Mouse (Mus musculus) left cerebral cortex, adult 11 months (tissue): ENCODE data around the gene Hdac11.

Experiments used
- DNase-seq: peaks from one replicate; pipeline ENCODE4 v3.0.0; 2022; ENCODE audit warnings: low spot score

The Hdac11 gene

DNA sequence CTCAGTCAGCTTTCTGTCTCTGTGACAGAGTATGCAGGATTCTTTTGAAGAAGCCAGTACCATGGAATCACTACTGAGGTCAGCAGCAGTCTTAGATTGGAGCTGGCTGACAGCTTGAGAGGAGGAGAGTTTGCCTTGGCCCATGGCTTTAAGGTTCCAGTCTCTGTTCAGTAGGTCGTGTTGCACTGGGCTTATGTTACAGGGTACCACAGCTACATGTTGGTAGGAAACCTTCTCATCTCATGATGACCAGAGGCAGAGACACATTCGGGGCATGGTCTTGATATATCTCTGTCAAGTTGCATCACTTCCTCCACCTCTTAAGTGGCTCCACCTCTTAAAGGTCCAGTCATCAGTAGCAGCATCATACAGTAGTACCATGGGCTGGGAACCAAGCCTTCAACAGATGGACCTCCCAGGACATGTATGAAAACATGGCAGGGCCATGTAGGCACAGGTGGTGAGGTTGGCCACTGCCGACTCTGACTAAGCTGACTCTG lies 15.0 kb downstream of the Hdac11 start:
- no peak for DNase-seq

DNA sequence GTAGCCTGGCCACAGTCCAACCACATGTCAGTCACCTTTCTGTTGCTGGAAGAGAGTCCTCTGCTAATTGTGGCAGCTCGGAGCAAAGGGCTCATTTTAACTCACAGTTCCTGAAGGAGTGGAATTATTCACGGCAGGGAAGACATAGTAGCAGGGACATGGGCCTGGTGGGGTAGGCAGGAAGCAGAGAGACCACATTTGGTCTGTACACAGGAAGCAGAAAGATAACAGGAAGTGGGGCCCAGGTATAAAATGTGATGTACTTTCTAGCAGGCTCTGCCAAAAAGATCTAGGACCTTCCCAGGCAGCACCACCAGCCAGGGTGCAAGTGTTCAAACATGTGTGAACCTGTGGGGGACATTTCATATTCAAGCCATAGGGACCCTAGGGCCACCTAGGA lies 15.9 kb downstream of the Hdac11 start:
- no peak for DNase-seq

DNA sequence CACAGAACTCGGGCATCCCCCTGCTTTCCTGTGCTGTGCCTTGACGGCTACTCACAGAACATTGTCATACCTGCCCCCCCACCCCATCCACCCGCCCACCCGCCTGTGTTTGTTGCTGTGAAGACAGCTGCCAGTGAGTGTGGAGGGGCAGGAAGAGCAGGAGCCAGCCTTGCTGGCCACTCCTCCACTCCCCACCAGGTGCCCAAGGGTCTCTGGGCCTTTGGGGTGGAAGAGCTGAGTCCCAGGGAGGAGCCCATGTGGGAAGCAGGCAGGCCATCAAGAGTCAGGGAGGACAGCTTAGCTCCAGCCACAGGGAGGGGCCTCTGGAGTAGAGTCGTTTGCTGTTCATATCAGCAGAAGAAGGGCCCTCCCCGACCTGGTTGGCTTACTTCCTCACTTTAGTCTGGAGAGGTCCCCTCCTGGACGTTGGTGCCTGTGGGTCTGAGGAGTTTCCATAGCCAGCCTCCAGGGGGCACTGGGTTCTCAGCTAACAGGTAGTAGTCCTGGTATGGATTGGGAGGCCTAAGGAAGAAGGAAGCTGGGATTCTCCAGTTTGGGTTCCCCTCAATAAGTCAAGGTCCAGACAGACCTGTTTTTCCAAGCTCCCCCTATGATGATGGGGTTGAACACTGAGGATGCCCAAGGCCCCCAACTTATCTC lies 16.9 kb downstream of the Hdac11 start:
- no peak for DNase-seq

DNA sequence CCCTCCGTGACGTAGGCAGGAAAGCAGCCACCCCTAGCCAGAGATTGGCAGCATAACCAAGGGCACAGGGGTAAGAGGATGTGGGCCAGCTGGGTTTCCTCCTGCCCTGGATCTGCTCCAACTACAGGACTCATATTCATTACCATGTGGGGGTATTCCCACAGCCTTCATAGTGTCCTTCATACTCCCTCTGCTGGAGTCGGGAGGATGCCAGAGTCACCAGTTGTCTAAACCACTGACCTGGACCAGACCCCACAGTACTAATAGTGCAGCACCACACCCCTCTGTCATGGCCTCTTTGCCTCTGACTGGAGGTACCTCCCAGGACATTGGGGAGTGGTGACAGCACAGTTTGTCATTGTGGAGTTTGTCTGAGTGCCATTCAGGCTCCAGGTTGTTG lies 17.7 kb downstream of the Hdac11 start:
- DNase-seq = no peak

DNA sequence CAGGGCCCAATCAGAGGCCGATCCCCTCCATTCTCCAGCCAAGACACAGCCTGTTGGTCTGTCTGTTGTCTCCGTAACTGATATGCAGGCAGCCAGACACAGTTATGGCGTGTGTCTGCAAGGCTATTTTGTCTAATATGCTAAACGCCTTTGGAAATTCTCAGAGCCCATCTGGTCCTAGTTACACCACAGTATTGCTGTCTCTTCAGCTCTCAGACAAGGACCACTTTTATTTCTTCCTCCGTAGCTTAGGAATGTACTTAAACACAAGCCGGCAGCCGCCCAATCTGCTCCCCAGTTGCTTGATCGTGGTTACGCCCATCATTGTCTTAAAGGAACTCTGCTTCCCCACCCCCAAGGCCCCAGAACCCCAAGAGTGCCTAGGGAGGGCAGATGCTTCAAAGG lies 24.3 kb downstream of the Hdac11 start:
- no peak for DNase-seq

DNA sequence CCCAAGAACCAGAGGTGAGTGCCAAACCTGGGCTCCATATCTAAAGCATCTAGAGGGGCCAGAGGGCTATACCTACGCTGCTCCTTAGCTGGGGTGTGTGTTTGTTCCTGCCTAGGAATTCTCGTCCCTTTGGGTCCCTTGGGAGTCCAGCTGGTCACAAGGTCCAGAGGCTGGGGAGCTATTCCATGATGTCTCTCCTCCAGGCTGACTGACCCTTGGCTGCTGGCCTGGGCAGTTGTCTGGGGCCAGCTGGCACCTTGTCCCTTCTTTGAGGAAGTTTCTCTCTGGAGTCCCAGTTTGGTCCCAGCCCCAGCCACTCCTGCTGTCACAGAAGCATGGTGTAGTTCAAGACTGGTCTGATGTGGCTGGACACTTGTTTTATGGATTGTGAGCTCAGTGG lies 24.9 kb downstream of the Hdac11 start:
- DNase-seq = no peak

DNA sequence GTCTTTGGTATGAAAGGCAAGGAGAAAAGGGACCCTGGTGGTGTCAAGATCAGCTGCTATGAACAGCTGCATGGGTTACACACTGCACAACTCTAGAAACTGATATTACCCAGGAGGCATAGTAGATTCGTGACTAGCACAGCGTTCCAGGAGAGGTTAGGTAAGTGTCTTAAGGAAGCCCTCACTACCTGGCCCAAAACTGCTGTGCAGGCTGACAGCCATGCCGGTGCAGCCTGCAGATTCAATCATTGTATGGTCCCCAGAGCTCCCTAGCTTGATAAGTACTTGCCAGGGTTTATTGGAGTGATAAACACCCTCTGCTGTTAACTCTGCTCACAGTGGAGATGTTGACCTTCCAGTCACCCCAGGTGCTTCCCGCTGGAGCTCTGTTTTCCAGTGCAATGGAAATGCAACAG lies 25.6 kb downstream of the Hdac11 start:
- DNase-seq = no peak

DNA sequence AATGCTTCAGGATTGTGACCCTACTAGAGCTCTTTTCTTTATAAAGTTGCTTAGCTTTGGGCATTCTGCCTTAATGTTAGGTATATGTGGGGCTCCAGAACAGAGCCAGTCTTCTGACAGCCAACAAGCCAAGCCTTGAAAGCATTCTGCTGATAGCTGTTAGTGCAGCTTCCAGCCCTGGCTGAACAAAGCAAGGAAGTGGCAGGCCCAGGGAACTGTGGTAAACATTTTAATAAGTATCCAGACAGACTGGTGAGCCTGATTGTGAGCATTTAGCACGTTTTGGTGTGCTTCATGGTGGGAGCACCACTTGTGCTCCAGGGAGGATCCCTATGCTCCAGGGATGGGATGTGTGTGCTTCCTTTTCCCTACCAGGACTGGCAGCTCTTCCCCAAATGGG lies 26.6 kb downstream of the Hdac11 start:
- no peak for DNase-seq

DNA sequence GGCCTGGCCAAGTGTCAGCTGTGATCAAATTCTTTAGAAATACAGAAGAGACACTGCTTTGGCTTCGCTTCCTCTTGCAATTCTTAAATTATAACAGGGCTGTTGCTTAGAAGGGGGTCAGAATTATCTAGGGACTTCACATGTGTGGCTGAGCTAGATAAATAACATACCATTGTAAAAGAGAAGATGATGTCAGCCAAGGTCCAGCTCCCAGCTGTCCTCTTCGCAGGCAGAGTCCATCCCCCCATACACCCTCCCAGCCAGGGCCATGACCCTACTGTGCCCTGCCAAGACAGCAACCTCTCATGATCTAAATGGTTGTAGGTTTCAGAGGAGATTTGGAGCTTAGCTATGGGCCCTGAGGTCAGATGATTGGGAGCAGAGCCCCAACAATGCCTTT lies 27.5 kb downstream of the Hdac11 start:
- no peak for DNase-seq

DNA sequence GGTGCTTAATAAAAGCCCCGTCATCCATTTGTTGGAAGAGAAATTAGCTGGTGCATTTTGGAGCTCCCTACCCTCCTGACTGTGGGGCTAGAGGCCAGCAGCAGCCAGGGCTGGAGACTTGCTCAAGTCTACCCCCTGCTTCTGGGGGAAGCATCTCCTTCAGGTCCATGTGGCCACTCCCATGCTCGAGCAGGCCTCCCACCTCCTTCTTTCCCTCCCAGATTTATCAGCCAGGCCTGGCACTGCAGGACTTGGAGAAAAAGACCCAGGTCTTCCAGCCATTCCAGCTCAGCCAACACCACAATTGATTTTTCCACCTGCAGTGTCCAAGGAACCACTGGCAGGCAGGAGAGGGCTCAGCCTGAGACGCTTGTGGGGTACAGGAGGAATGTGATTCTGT lies 28.3 kb downstream of the Hdac11 start:
- no peak for DNase-seq

DNA sequence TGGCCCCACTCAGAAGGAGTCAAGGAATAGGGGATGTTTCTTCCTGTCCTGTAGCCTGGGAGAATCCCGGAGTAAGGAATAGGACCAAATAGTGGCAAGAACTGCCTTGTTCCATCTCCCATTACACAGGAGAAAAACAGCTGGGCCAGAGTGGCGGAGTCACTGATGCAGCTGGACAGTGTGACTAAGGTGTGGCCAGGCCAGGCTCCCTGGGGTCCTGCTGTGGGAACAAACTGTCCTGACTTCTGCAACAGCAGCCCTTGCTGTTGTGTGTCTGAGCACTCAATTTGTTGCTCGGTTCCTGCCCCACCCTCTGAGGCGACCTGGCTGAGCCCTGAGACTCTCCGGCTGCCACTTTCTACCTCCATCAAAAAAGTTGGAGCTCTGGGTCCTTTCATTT lies 29.0 kb downstream of the Hdac11 start:
- DNase-seq = no peak

DNA sequence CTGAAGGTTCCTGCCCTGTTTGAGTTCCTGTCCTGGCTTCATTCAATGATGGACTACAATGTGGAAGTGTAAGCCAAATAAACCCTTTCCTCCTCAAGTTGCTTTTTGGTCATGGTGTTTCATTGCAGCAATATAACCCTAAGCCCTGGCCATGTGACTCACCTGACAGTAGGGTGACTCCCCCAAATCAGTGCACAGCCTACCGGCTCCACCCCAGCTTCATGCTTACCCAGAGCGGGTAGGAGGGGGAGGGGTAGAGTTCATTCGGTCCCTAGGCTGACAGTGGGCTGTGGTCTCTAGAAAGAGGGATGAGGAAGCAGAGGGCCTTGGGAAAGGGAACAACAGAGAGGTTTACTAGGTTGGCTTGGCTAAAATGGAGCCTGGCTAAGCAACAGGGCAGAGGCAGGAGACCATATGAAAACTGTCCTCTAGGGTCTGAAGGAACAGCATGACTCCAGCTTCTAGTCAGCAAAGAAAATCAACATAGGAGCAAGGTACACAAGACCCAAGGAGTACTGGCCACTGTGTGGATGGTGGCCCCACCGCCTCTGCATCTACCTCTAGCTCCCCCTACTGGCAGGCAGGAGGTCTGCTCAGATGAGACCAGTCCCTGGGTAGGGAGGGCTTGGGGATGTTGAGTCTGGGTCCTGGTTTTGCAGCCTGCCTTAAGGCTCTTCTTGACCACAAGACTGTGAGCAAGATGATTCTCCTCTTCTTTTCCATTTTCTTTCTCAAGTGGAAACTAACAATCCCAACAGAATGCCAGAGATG lies 29.9 kb downstream of the Hdac11 start:
- no peak for DNase-seq

DNA sequence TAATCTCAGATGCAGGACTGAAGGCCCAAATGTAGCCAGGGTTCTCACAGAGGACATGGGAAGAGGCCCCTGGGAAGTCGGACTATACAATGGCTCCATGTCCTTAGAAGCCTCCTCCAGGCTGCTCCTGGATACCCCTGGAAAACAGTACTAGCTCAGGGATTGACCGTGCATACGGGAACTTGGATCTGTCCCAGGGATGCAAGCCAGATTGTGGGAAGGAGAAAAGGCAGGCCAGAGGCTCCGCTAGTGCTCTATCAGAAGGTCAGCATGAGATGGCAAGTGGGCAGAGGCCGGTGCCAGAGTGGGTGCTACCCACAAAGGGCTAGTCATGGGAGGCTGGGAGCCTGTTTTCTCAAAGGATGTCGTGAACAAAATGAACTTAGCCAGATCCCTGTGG lies 30.5 kb downstream of the Hdac11 start:
- DNase-seq = no peak

DNA sequence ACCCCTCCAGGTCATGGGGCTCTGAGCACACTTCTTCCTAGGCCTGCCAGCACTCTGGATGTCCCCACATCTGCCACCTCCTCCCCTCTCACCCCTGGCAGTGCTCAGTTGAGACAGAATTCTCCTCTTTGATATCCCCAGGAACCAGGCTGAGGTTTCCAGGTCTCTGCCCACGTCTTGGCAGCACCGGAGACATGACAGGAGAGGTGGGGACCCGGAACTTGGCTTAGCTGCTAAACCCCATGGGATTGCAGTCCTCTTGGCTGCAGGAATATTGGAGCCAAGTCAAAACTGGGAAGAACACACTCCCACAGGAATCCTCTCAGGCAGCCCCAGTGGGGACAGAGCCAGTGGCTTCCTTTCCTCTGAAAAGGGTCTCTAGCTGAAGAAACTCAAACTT lies 31.4 kb downstream of the Hdac11 start:
- DNase-seq = no peak

DNA sequence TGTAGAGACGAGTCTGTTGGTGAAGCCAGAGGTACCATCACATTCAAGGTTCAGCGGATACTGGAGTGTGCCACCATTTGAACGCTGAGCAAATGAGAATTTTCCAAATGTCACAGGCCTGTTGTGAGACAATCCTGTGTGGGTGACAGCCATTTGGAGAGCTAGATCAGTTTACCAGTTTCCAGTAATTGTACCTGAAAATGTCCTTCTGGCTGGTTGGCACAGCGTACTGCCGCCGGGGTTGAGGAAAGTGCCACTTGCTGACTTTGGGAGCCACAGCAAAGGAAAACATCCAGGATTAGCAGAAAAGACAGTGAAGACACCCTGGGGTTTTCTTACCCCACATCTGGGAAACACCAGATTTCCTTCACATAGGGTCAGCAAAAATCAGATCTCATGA lies 33.5 kb downstream of the Hdac11 start:
- DNase-seq = no peak

DNA sequence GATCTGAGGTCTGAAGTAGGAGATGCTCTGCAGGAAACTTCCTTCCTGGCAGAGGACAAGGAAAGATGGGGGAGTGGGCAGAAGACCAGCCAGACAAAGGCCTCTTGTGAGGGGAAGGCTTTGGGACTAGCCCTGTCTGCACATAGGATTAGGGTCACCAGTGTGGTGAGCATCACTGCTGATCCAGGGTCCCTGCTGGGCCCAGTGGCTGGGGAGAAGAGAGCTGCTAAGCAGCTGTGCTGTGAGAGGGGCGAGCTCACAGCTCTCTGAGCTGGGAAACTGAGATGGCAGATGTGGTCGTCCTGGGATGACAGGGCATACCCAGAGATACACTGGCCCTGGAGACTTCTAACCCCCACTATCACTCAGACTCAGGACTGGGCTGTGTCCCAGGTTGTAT lies 35.0 kb downstream of the Hdac11 start:
- no peak for DNase-seq

DNA sequence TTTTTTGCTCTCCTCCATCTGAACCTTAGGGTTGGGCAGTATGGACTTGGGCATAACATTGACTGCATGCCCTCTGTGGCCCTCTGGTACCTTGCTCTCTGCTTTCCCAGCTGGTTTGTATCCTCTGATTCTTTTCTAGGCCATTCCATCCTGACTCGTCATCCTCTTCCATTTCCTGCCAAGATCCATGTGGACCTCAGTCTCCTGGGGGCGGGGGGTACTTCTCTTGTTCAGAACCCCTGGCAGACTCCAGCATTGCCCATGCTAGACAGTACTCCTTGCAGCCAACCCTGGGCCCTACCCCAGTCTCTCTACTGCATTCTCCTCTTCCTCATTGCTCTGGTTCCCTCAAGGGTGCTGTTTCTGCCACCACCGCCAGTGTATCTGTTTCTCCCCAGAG lies 36.0 kb downstream of the Hdac11 start:
- DNase-seq = no peak

DNA sequence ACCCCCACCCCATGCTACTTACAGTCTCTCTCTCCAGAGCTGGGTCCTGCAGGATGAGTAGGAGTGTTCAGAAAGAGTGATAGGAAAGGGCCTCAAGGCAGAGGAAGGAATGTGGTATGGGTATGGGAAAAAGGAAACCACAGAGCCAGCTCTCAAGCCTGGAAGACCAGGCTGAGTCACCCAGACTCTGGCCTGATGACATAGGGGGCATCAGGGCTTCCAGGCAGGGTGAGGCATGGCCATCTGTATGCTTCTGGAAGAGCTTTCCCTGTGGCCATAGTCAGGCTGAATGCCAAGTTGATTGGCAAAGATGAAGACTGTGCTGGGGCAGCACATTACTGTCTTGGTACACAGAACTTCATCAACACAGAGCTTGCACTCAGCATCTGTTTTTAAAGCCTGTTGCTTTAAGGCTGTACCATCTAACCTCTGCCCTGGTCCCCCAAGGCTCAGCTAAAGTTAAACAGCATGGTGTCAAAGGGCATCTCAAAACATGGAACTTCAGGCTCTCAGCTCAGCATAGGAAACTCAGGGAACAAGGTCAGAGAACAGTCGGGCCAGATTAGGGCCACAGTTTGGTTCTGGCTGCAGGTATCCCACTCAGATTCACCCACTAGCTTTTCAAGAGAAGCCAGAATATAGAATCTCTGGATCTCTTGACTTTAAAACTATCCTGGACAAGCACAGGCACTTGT lies 36.5 kb downstream of the Hdac11 start:
- DNase-seq = no peak

DNA sequence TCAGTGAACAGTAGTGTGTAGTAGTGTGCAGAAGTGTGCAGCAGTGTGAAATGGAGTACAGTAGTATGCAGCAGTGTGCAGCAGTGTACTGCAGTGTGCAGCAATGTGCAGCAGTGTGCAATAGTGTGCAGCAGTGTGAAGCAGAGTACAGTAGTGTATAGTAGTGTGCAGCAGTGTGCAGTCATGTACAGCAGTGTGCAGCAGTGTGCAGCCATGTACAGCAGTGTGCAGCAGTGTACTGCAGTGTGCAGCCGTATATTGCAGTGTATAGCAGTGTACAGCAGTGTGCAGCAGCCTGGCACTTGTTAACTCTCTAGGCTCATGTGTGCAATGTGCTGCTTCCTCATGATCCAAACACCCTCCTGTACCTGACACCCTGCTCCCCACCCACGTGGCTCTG lies 42.0 kb downstream of the Hdac11 start:
- no peak for DNase-seq

DNA sequence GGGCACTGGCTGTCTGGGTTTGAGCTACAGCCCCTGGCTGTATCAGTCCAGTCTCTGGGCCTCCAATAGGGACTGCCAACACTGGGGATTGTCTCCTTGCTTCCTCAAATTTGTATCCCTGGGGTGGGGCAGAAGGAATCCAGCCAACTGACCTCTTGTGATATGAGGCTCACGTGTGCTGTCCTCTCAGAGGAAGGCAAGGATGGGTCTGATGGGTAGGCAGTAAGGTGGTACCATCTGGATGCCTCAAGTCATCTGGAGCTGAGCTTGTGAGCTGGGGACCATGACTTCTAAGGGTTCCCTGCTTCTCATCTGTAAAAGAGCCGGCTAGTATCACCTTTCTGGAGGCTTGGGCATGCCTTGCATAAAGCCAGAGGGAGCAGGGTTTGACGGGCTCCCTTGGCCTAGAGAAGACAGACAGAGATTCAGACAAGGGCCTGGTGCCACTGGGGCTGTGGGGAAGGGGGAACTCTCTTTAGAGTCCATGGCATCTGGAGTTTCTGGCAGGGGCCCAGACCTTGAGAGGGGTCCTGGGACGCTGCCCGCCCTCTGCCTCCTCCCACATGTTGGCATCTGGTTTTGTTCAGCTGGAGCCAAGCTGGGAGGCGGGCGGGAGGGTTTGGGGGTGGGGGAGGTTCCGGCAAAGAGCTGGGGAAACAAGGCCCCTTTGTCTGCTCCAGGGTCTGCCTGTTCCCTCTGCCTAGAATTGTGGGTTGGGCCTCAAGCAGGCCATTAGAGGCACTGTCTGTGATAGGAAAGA lies 44.1 kb downstream of the Hdac11 start:
- DNase-seq = peak; percentile 70

DNA sequence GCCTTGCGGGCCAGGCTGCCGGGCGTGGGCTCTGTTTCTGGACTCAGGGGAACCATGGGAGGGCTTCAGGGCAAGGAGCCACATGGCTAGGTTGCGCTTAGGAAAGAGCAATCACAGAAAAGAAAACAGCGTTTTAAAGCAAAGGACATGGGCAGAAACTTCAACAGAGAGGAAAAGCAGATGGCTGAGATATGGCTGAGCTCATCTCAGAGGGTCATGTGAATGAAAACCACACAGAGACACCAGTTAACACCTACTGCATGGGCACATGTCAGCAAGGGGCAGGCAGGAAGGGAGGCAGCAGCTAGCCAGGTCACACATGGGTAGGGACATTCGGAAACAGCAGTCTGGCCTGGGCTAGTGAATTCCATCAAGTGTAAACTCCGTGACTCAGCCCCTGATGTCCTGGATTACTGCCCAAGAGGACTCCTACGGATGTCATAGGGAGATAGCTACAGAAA lies 45.4 kb downstream of the Hdac11 start:
- DNase-seq = no peak

DNA sequence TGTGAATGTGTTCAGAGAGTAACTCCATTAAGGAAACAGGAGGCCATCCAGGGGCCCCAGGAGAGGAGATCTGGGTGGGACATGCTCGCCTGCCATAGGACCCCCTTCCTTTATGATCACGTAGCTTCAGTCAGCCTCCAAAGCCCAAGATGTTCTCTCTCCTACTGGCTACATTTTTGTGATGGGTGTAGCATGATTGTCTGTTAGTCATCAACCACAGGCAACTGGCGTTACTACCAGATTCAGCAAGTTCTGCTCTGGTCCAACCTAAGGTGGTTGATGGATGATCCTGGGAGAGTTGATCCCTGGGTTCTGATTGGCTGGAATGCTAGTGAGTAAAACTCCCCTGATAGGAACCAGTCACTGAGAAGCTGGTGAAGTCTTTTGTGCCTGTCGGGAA lies 46.1 kb downstream of the Hdac11 start:
- DNase-seq = no peak
